Mouse (Mus musculus) kidney, postnatal 14 days (tissue): Measurements from ENCODE around the gene Duoxa2.
"Not testable (repeated sequence)": the region's sequence is repeated elsewhere in the genome, so short reads cannot be mapped to it uniquely, and the experiment has no call there.

Experiments
- DNase-seq: peaks from one replicate; pipeline ENCODE4 v3.0.0; 2022; ENCODE audit warnings: mixed read lengths

The Duoxa2 gene

GRCm38 (mm10) chr2:122309647-122310046, 10.9 kb downstream of the Duoxa2 start:
- no peak for DNase-seq

- DNase-seq, result no peak
Measured at GRCm38 (mm10) chr2:122311561-122311960, 12.9 kb downstream of the Duoxa2 start.

- DNase-seq, result peak; percentile 63
Measured at GRCm38 (mm10) chr2:122312722-122313417, 14.2 kb downstream of the Duoxa2 start.

- DNase-seq, result no peak
Measured at GRCm38 (mm10) chr2:122313536-122313935, 14.8 kb downstream of the Duoxa2 start, which contains the start of gene Duoxa1. Gene Duoxa1 (minus strand): TSS chr2:122313730.

GRCm38 (mm10) chr2:122315372-122315771, 16.7 kb downstream of the Duoxa2 start, which contains the start of gene Duox1:
Gene Duox1 (plus strand): TSS chr2:122315672.
- DNase-seq, result no peak

- DNase-seq, result no peak
Measured at GRCm38 (mm10) chr2:122317384-122317783, 18.7 kb downstream of the Duoxa2 start.

- no peak for DNase-seq
Measured at GRCm38 (mm10) chr2:122323960-122324359, 25.3 kb downstream of the Duoxa2 start.

- DNase-seq, result no peak
Measured at GRCm38 (mm10) chr2:122324586-122324985, 25.9 kb downstream of the Duoxa2 start.

GRCm38 (mm10) chr2:122325361-122325760, 26.7 kb downstream of the Duoxa2 start:
- DNase-seq, result no peak

GRCm38 (mm10) chr2:122327986-122328385, 29.3 kb downstream of the Duoxa2 start:
- DNase-seq, result no peak

- not testable (repeated sequence) for DNase-seq
Measured at GRCm38 (mm10) chr2:122330317-122330716, 31.6 kb downstream of the Duoxa2 start.

- no peak for DNase-seq
Measured at GRCm38 (mm10) chr2:122332222-122332621, 33.5 kb downstream of the Duoxa2 start.

GRCm38 (mm10) chr2:122334170-122334569, 35.5 kb downstream of the Duoxa2 start:
- DNase-seq, result no peak

GRCm38 (mm10) chr2:122337291-122337690, 38.6 kb downstream of the Duoxa2 start:
- DNase-seq, result no peak

- no peak for DNase-seq
Measured at GRCm38 (mm10) chr2:122345106-122345893, 46.6 kb downstream of the Duoxa2 start.

GRCm38 (mm10) chr2:122346164-122346563, 47.5 kb downstream of the Duoxa2 start:
- DNase-seq, result not testable (repeated sequence)

GRCm38 (mm10) chr2:122347257-122347656, 48.6 kb downstream of the Duoxa2 start:
- no peak for DNase-seq

GRCm38 (mm10) chr2:122348531-122349131, 49.9 kb downstream of the Duoxa2 start:
- DNase-seq, result peak; percentile 94

- DNase-seq, result no peak
Measured at GRCm38 (mm10) chr2:122349136-122349785, 50.6 kb downstream of the Duoxa2 start.

GRCm38 (mm10) chr2:122351156-122351930, 52.6 kb downstream of the Duoxa2 start:
- DNase-seq, result no peak

- DNase-seq, result peak; percentile 67
Measured at GRCm38 (mm10) chr2:122351931-122352329, 53.2 kb downstream of the Duoxa2 start.
